Mouse (Mus musculus) bone marrow, adult 2 months (tissue): ENCODE results near the gene Hoxa7. TPM values are rescaled to one million over a fixed set of nuclear protein-coding genes. Genes with fewer than 3 reads are reported as not detected.

Experiments used
- H3K27ac ChIP-seq: fragments of 200-500 bp; 2 replicates; pipeline ENCODE4 v1.5.1; 2012; ENCODE audit warnings: low read depth, mild to moderate bottlenecking, control low read depth, inconsistent platforms, low read length; ENCODE audit not compliant: control insufficient read depth, poor library complexity, insufficient read depth
- H3K4me1 ChIP-seq: fragments of 200-500 bp; 2 replicates; pipeline ENCODE4 v1.6.1; 2011; ENCODE audit warnings: low read length; ENCODE audit not compliant: control insufficient read depth, insufficient read depth
- H3K4me3 ChIP-seq: fragments of 200-500 bp; replicated peaks from 2 replicates; pipeline ENCODE3; 2011; ENCODE audit warnings: mild to moderate bottlenecking, low read depth, low read length, control low read depth; ENCODE audit not compliant: control insufficient read depth
- CTCF ChIP-seq: fragments of 200-500 bp; IDR thresholded peaks from 2 replicates; pipeline ENCODE4 v1.5.1; 2011; ENCODE audit warnings: low read length, control low read depth; ENCODE audit not compliant: control insufficient read depth, insufficient read depth
- POLR2A ChIP-seq: fragments of 200-500 bp; IDR thresholded peaks from 2 replicates; pipeline ENCODE4 v1.6.1; 2011; ENCODE audit warnings: low read depth, mild to moderate bottlenecking, control low read depth, low read length, borderline replicate concordance; ENCODE audit not compliant: control insufficient read depth
- WGBS: fragments of 180-500 bp; shearing (Covaris S2); methylation state at CpG from one replicate; pipeline ENCODE4 v1.1.7; 2018; 5-methylcytosine and 5-hydroxymethylcytosine counted together
- polyA plus RNA-seq: library from polyadenylated mRNA; stranded (reverse); fragments of >200 nt; gene quantifications from 2 replicates; pipeline ENCODE4 v1.2.4, GENCODE M21; 2011; ENCODE audit warnings: low replicate concordance; ENCODE audit not compliant: missing spikeins, insufficient read depth, insufficient read length

Hoxa7 gene
- polyA plus RNA-seq, 1 experiment = 2.8 TPM

GRCm38 (mm10) chr6:52259811-52260261 lies 38.2 kb upstream of the Hoxa7 start:
- Histone ChIP-seq H3K27ac (no peak overlapping the region; the same call in 1 of the 2 replicates), H3K4me3 (no peak overlapping the region), H3K4me1 (no peaks in the 10 kb centered on the region)
- 2% methylated on average over 39 of the region's 39 CpGs for WGBS
- TF ChIP-seq POLR2A (no peak), CTCF (no peak)

- H3K4me3 ChIP-seq = no peak overlapping the region
- no peak overlapping the region for H3K27ac ChIP-seq
- H3K4me1 ChIP-seq = no peaks in the 10 kb centered on the region
- no peak for TF ChIP-seq CTCF
- no peak for TF ChIP-seq POLR2A
- WGBS = 2% methylated on average over 25 of the region's 25 CpGs
Measured at GRCm38 (mm10) chr6:52259081-52259790, 37.6 kb upstream of the Hoxa7 start.

- Histone ChIP-seq H3K4me1 (no peaks in the 10 kb centered on the region), H3K27ac (no peak overlapping the region), H3K4me3 (no peak overlapping the region)
- TF ChIP-seq CTCF (peak; percentile 68), POLR2A (no peak)
- WGBS = under 1% methylated on average over 6 of the region's 6 CpGs
Measured at GRCm38 (mm10) chr6:52256956-52257355, 35.3 kb upstream of the Hoxa7 start.

GRCm38 (mm10) chr6:52253511-52254500 lies 32.2 kb upstream of the Hoxa7 start:
- no peaks in the 10 kb centered on the region for H3K4me1 ChIP-seq
- 3% methylated on average over 59 of the region's 59 CpGs for WGBS
- TF ChIP-seq POLR2A = no peak
- TF ChIP-seq CTCF = no peak
- H3K27ac ChIP-seq = no peak overlapping the region; the same call in 1 of the 2 replicates
- no peak overlapping the region for H3K4me3 ChIP-seq

- H3K27ac ChIP-seq = no peak overlapping the region
- 4% methylated on average over 35 of the region's 35 CpGs for WGBS
- no peak overlapping the region for H3K4me3 ChIP-seq
- no peaks in the 10 kb centered on the region for H3K4me1 ChIP-seq
- TF ChIP-seq CTCF (no peak), POLR2A (no peak)
Measured at GRCm38 (mm10) chr6:52252775-52253376, 31.2 kb upstream of the Hoxa7 start.

- Histone ChIP-seq H3K27ac (no peak overlapping the region), H3K4me3 (no peak overlapping the region), H3K4me1 (no peaks in the 10 kb centered on the region)
- TF ChIP-seq CTCF (no peak), POLR2A (no peak)
- 10% methylated on average over 24 of the region's 24 CpGs for WGBS
Measured at GRCm38 (mm10) chr6:52252016-52252774, 30.5 kb upstream of the Hoxa7 start.

GRCm38 (mm10) chr6:52251177-52251879 lies 29.7 kb upstream of the Hoxa7 start:
- H3K27ac ChIP-seq = no peak overlapping the region
- WGBS = 12% methylated on average over 7 of the region's 7 CpGs

More at GRCm38 (mm10) chr6:52251177-52251879, 29.7 kb upstream of the Hoxa7 start:
- Histone ChIP-seq H3K4me3 (no peak overlapping the region), H3K4me1 (no peaks in the 10 kb centered on the region)
- no peak for TF ChIP-seq CTCF
- TF ChIP-seq POLR2A = no peak
